Mouse (Mus musculus) embryonic facial prominence, embryonic 12.5 days (tissue): Measurements from ENCODE around the gene Timm50. TPM values are rescaled to one million over a fixed set of nuclear protein-coding genes. Genes with fewer than 3 reads are reported as not detected.

Experiments
- ATAC-seq: fragments of 200-750 bp; cut with Nextera tagmentation; 2 replicates; pipeline ENCODE4 v1.8.0; 2017; ENCODE audit not compliant: insufficient number of reproducible peaks, insufficient read depth, low FRiP score, low TSS enrichment
- H3K27ac ChIP-seq: fragments of 300-500 bp; sonication (generic); 2 replicates; pipeline ENCODE4 v1.5.1; 2016; ENCODE audit warnings: mild to moderate bottlenecking
- H3K27me3 ChIP-seq: fragments of 300-500 bp; sonication (generic); 2 replicates; pipeline ENCODE4 v1.6.1; 2016; ENCODE audit warnings: mild to moderate bottlenecking, moderate library complexity
- H3K36me3 ChIP-seq: fragments of 300-500 bp; sonication (generic); 2 replicates; pipeline ENCODE4 v1.6.1; 2016; ENCODE audit warnings: mild to moderate bottlenecking
- H3K4me1 ChIP-seq: fragments of 300-500 bp; sonication (generic); 2 replicates; pipeline ENCODE4 v1.6.1; 2016
- H3K4me2 ChIP-seq: fragments of 300-500 bp; sonication (generic); replicated peaks from 2 replicates; pipeline ENCODE4 v1.6.1; 2016; ENCODE audit warnings: mild to moderate bottlenecking, moderate library complexity
- H3K4me3 ChIP-seq: fragments of 300-500 bp; sonication (generic); 2 replicates; pipeline ENCODE4 v1.5.1; 2016; ENCODE audit warnings: mild to moderate bottlenecking
- H3K9ac ChIP-seq: fragments of 300-500 bp; sonication (generic); 2 replicates; pipeline ENCODE4 v1.6.1; 2016; ENCODE audit warnings: mild to moderate bottlenecking, moderate library complexity
- H3K9me3 ChIP-seq: fragments of 300-500 bp; sonication (generic); 2 replicates; pipeline ENCODE4 v1.6.1; 2016; ENCODE audit warnings: mild to moderate bottlenecking, moderate library complexity
- WGBS: fragments of 180-500 bp; shearing (Covaris S2); methylation state at CpG from one replicate; pipeline ENCODE4 v1.1.7; 2016; 5-methylcytosine and 5-hydroxymethylcytosine counted together
- polyA plus RNA-seq: library from polyadenylated mRNA; unstranded; fragments of >200 nt; fragmentation: Nextera tagmentation; extraction: Ambion mirVana; gene quantifications from 2 replicates; pipeline ENCODE4 v1.2.1, GENCODE M21; 2016

Gene Timm50
- polyA plus RNA-seq, 1 experiment from 2014 or later: 162 TPM

DNA sequence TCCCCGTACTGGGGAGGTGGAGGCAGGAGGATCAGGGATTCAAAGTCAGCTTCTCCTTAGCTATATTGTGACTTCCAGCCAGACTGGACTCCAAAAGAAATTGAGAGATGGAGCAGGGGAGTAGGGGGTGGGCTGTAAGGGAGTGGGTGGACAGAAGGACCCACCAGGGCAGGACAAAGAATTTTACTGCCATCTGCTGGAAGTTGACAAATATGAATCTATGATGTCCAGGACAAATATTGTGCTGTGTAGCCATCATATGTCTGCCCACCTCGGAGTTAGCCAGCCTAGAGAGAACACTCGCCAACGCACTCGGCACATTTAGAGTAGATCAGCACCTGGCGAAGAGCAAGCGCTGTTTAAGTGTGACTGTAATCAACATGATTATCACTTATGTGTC, 36.7 kb upstream of the Timm50 start:
- H3K4me1 ChIP-seq: peaks cover 18% of the 10 kb centered on the region
- H3K36me3 ChIP-seq: peaks cover 17% of the 10 kb centered on the region
- no peak for ATAC-seq
- H3K4me3 ChIP-seq: no peak overlapping the region
- no peak overlapping the region for H3K27ac ChIP-seq
- H3K4me2 ChIP-seq: no peak overlapping the region
- H3K9ac ChIP-seq: no peak overlapping the region
- WGBS: 84% methylated on average over 7 of the region's 7 CpGs
- no peaks in the 10 kb centered on the region for H3K27me3 ChIP-seq
- no peaks in the 10 kb centered on the region for H3K9me3 ChIP-seq

DNA sequence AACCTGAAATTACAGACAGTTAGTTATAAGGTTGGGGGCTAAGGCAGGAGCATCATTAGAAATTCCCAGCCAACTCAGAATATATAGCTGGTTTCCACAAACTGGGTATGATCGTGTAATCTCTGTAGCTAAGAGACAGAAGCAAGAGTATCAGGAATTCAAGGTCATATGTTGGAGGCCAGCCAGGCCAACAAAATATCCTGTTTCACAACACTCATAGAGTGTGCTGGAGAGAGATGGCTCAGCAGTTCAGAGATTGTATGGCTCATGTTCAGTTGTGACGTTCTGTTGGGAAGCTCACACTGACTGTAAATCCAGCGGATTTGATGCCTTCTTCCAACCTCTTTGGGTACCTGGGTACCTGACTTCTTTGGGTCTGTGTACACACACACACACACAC, 35.9 kb upstream of the Timm50 start:
- no peak overlapping the region for H3K27ac ChIP-seq
- ATAC-seq: no peak
- H3K27me3 ChIP-seq: no peaks in the 10 kb centered on the region
- 61% methylated on average over 3 of the region's 3 CpGs for WGBS
- no peak overlapping the region for H3K4me3 ChIP-seq
- H3K36me3 ChIP-seq: peaks cover 8% of the 10 kb centered on the region; the same call in 1 of the 2 replicates
- no peaks in the 10 kb centered on the region for H3K9me3 ChIP-seq
- no peak overlapping the region for H3K4me2 ChIP-seq
- no peak overlapping the region for H3K9ac ChIP-seq
- peaks cover 18% of the 10 kb centered on the region for H3K4me1 ChIP-seq

DNA sequence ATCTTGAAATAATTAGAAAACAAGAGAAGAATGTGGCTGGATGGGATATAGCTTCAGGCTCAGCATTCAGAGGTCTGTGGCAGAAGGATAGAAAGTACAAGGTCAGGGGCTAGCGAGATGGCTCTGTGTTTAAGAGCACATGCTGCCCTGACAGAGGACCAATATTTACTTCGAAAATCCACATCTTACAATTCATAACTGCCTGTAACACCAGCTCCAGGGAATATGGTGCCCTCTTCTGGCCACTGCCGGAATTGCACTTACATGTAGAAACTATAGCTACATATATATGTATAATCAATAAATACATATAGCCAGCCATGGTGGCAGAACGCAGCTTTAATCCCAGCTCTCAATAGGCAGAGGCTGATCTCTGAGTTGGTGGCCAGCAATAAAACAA, 32.8 kb upstream of the Timm50 start:
- no peaks in the 10 kb centered on the region for H3K36me3 ChIP-seq
- H3K9ac ChIP-seq: no peak overlapping the region
- H3K27ac ChIP-seq: no peak overlapping the region
- H3K4me2 ChIP-seq: no peak overlapping the region
- 7% methylated on average over 4 of the region's 4 CpGs for whole genome bisulfite sequencing
- no peak for ATAC-seq
- H3K27me3 ChIP-seq: no peaks in the 10 kb centered on the region
- H3K9me3 ChIP-seq: no peaks in the 10 kb centered on the region
- no peak overlapping the region for H3K4me3 ChIP-seq
- H3K4me1 ChIP-seq: peaks cover 4% of the 10 kb centered on the region

DNA sequence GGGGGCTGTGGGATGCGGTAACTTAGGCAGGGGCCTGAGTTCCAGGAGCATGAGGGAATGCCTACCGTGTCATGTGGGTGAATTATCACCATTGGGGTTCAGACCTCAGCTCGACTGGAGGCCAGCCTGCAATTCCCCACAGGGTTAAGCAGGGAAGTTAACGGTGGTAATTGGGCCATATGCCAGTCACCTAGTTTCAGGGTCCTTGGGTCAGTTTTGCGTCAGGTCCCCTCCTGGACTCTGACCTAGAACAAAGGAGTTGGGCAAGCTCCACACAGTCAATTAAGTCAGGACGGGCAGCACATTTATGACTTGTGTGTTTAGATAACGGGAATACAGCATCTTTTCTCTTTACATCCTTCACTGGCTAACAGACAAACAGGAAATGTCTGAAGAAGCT, 29.5 kb upstream of the Timm50 start:
- no peaks in the 10 kb centered on the region for H3K9me3 ChIP-seq
- H3K36me3 ChIP-seq: no peaks in the 10 kb centered on the region
- H3K27ac ChIP-seq: no peak overlapping the region
- peaks cover 10% of the 10 kb centered on the region; the same call in 1 of the 2 replicates for H3K4me1 ChIP-seq
- no peak overlapping the region for H3K4me3 ChIP-seq
- no peak for ATAC-seq
- H3K4me2 ChIP-seq: no peak overlapping the region
- no peaks in the 10 kb centered on the region for H3K27me3 ChIP-seq
- WGBS: 50% methylated on average over 7 of the region's 7 CpGs
- no peak overlapping the region for H3K9ac ChIP-seq

DNA sequence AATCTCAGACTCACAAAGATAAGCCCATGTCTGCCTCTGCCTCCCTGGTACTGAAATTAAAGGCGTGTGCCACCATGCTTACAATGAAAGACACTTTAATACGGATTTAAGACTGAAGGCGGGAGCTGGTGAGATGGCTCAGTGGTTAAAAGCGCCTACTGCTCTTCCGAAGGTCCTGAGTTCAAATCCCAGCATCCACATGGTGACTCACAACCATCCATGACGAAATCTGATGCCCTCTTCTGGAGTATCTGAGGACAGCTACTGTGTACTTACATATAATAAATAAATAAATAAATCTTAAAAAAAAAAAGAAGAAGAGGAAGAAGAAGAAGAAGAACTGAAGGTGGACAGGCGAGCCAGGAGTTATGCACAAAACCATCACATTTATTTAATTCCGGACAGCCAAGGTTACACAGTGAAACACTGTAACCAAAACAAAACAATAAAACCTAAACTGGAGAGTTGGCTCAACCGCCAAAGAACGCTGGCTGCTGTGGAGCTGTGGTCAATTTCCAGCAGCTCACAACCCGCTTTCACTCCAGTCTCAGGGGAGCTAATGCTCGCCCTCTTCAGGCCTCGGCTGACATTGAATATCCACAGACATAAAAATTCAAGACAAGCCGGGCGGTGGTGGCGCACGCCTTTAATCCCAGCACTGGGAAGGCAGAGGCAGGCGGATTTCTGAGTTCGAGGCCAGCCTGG, 27.5 kb upstream of the Timm50 start:
- no peak for ATAC-seq
- 78% methylated on average over 19 of the region's 19 CpGs for WGBS
- peak overlapping the region; percentile 96 for H3K4me3 ChIP-seq
- peak overlapping the region; percentile 97 for H3K9ac ChIP-seq
- H3K27ac ChIP-seq: peak overlapping the region; percentile 87
- H3K4me2 ChIP-seq: peak overlapping the region; percentile 76
- 0 out of 2 replicates have a peak, but pooled peaks cover 5% of the 10 kb centered on the region for H3K36me3 ChIP-seq
- H3K4me1 ChIP-seq: peaks cover 10% of the 10 kb centered on the region; the same call in 1 of the 2 replicates
- no peaks in the 10 kb centered on the region for H3K9me3 ChIP-seq
- no peaks in the 10 kb centered on the region for H3K27me3 ChIP-seq

DNA sequence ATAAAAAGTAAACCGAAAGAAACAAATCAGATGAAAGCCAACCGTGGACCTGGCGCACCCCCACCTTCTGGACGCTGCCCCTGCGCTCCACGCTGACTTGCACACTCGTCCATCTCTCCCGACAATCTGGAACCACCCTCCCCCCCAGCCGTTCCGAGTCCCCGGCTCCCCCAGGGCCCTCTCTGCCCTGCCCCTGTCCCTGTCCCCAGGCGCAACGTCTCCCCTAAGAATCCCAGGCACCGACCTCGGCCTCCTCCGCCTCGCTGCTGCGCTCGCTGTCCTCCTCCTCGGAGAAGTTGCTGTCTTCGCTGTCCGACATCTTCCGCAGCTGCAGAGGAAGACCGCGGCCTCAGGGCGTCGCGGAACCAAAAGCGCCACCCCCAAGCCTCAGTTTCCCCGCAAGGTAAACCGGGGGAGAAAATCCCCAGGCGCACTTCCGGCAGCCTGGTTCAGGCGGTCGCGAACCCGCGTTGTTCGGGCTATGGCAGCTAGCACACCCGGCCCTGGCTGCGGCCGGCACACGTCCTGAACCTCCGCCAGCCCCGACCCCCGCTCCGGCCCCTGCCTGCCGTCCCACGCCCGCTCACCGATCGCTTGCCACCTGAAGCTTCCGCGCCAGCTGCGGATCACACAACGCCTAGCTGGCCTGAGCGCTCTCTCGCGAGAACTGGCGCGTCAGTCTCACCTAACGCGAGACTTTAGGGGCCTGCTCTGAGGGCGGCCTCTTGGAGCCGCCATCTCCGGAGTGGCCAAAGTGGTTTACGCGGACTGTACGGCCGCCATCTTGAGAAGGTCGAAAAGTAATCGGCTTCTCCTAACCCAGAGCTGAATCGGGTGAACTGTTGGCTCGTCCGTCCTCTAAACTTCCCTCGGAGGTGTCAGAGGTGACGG, 26.5 kb upstream of the Timm50 start, which contains the start of gene Supt5:
Supt5 (minus strand) TSS at position 639 of the 891 bp plus-strand sequence.
- 0 out of 2 replicates have a peak, but pooled peaks cover 5% of the 10 kb centered on the region for H3K36me3 ChIP-seq
- no peaks in the 10 kb centered on the region for H3K27me3 ChIP-seq
- peak within 1 kb of the TSS; percentile 87 for H3K27ac ChIP-seq
- H3K9me3 ChIP-seq: no peaks in the 10 kb centered on the region
- ATAC-seq: peak; percentile 97
- H3K9ac ChIP-seq: peak within 1 kb of the TSS; percentile 97
- H3K4me2 ChIP-seq: peak within 1 kb of the TSS; percentile 76
- WGBS: under 1% methylated on average over 77 of the region's 77 CpGs
- peak within 1 kb of the TSS; percentile 96 for H3K4me3 ChIP-seq
- peaks cover 10% of the 10 kb centered on the region; the same call in 1 of the 2 replicates for H3K4me1 ChIP-seq

DNA sequence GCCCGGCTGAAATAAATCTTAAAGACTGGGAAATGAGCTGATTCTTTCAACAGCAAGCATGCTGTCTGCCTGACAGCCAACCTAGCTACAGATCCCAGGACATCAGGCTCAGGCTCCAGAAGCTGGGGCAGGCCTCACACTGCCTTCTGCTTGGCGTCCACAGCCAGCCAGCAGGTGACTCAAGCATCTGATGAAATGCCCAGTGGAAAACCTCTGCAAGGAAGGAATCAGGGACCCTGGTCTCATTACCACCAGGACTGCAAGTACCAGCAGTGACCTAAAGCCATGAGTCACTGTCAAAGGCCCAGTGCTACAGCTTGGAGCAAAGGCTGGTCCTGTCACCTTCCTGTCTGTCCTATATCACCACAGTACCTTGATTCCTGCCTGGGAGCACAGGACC, 23.6 kb upstream of the Timm50 start:
- Histone ChIP-seq H3K27ac (no peak overlapping the region), H3K9me3 (no peaks in the 10 kb centered on the region), H3K4me1 (peaks cover 10% of the 10 kb centered on the region; the same call in 1 of the 2 replicates), H3K27me3 (no peaks in the 10 kb centered on the region), H3K4me2 (no peak overlapping the region), H3K4me3 (no peak overlapping the region), H3K9ac (no peak overlapping the region), H3K36me3 (peaks cover 22% of the 10 kb centered on the region)
- no peak for ATAC-seq
- 94% methylated on average over 2 of the region's 2 CpGs for WGBS

DNA sequence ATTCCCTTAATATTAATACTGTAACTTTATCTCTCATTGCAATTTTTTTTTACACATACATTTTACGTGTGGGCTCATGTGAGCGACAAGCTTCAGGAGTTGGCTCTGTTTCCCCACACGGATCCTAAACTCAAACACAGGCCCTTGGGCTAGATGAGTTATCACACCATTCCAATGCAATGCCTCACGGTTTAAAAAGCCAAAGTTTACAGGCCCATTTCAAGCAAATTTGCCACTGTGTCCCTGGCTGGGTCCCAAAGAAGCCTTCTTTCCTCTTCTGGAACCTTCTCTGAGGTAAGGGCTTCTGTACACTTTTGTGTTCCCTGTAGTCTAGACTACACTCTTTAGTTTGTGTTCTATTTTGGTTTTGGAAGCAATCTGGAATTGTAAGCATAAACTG, 22.7 kb upstream of the Timm50 start:
- ATAC-seq: no peak
- Histone ChIP-seq H3K4me3 (no peak overlapping the region), H3K27me3 (no peaks in the 10 kb centered on the region), H3K4me2 (no peak overlapping the region), H3K27ac (no peak overlapping the region), H3K36me3 (peaks cover 31% of the 10 kb centered on the region), H3K9me3 (no peaks in the 10 kb centered on the region), H3K9ac (no peak overlapping the region), H3K4me1 (peaks cover 10% of the 10 kb centered on the region; the same call in 1 of the 2 replicates)
- WGBS: 92% methylated on average over 4 of the region's 4 CpGs

DNA sequence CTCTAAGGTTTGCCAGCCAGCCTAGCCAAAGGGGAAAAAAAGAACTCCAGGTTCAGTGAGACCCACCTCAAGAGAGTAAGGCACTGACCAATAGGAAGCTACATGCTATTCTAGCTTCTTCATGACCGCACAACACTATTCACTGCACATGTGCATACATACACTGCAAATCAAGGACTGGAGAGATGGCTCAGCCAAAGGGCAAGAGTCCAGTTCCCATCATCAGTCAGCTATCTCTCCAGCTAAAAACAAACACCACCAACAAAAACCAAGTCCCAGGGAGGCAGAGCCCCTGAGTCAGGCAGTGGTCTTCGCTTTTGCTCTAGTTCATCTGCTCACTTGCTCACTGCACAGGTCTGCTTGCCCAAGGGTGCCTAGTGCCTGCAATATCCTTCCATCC, 16.4 kb upstream of the Timm50 start:
- no peak for ATAC-seq
- Histone ChIP-seq H3K27ac (no peak overlapping the region), H3K27me3 (no peaks in the 10 kb centered on the region), H3K4me1 (no peaks in the 10 kb centered on the region), H3K4me3 (no peak overlapping the region), H3K36me3 (peaks cover 86% of the 10 kb centered on the region), H3K9ac (no peak overlapping the region), H3K4me2 (no peak overlapping the region), H3K9me3 (no peaks in the 10 kb centered on the region)
- WGBS: 99% methylated on average over 2 of the region's 2 CpGs

DNA sequence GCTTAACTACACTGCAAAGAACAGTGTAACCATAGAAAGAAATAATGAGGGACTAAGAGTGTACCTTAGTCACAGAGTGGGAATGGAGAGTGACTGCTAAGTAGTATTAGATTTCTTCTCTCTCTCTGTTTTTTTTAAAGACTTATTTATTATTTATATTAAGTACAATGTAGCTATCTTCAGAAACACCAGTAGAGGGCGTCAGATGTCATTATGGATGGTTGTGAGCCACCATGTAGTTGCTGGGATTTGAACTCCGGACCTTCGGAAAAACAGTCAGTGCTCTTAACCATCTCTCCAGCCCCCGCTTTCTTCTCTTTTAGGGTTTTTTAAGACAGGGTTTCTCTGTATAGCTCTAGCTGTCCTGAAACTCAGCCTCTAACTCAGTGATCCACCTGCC, 14.6 kb upstream of the Timm50 start:
- Histone ChIP-seq H3K4me2 (no peak overlapping the region), H3K36me3 (peaks cover 96% of the 10 kb centered on the region), H3K27me3 (no peaks in the 10 kb centered on the region), H3K9me3 (no peaks in the 10 kb centered on the region), H3K4me3 (no peak overlapping the region), H3K27ac (no peak overlapping the region), H3K9ac (no peak overlapping the region), H3K4me1 (no peaks in the 10 kb centered on the region)
- WGBS: 81% methylated on average over 4 of the region's 4 CpGs
- no peak for ATAC-seq

DNA sequence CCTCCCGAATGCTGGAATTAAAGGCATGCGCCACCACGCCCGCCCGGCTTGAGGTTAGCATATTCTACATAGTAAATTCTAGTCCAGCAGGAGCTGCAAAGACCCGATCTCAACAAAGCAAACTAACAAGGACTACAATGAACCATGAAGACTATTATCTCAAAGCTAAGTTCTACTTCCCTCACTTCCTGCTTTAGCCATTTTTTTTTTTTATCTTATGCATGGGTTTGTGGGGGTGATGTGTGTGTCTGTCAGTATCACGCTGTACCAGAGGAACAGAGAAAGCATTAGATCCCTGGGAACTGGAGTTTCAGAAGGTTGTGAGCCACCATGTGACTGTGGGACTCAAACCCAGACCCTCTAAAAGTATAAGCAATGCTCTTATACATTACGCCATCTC, 13.4 kb upstream of the Timm50 start:
- H3K9me3 ChIP-seq: no peaks in the 10 kb centered on the region
- no peaks in the 10 kb centered on the region for H3K27me3 ChIP-seq
- H3K4me2 ChIP-seq: no peak overlapping the region
- no peak overlapping the region for H3K27ac ChIP-seq
- H3K4me1 ChIP-seq: no peaks in the 10 kb centered on the region
- 97% methylated on average over 8 of the region's 8 CpGs for WGBS
- ATAC-seq: no peak
- H3K36me3 ChIP-seq: peaks cover 96% of the 10 kb centered on the region
- no peak overlapping the region for H3K4me3 ChIP-seq
- no peak overlapping the region for H3K9ac ChIP-seq
